ENCODE assay signal across 19 mouse cellular contexts in the genomic region with DNA sequence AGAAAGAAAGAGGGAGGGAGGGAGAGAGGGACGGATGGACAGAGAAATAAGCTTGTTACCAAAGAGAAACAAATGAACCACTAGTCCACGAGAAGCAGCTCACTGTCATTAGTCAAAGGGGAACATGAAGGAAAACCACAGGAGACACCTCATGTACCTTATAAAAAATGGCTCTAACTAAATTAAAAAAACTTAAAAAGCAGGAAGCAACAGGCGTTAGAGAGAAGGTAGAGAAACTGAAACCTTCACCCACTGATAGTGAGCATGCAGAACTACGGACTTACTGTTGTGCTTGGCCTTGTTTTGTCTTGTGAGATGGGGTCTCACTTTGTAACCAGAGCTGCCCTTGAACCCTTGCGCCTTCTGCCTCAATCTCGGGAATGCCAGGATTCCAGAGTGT.
DNase-seq lines count a peak whose midpoint lies in the region; ATAC-seq lines count a peak whose summit lies in the region.
"Had no signal": no experiment of that assay in that cellular context is flagged by ENCODE, and none has a peak within 500 bp of the region (broad histone marks: within the 10 kb centered on the region; RNA-seq: fewer than 3 reads in every experiment).

No protein-coding gene starts in this region.

- peak; percentile 33 for ATAC-seq in common myeloid progenitor, adult 5-6 weeks (replicated peaks; ENCODE audit: low read depth, poor library complexity, severe bottlenecking)
- peak; percentile 47 for ATAC-seq in neutrophil, adult 5-6 weeks (ENCODE audit: extremely low read depth, insufficient number of reproducible peaks, low FRiP score, poor library complexity, severe bottlenecking)
- ATAC-seq: forebrain, embryonic 14.5 days; forebrain, postnatal 0 days; hindbrain, embryonic 16.5 days; intestine, postnatal 0 days had no signal

- DNase-seq in induced T-regulatory cell, adult 2 months (ENCODE audit: low read depth): peak; percentile 38
- DNase-seq in layer of hippocampus, postnatal 10 days (ENCODE audit: low spot score in 2 of 2): no peak
- no peak for DNase-seq in adipocyte (ENCODE audit: low spot score)
- no peak for DNase-seq in adrenal gland, postnatal 36 days
- DNase-seq: adrenal gland, adult 2 months; adrenal gland, postnatal 14 days; cerebellum, adult 11-12 months; cerebellum, adult 8-10 months; cerebellum, postnatal 10 days; cerebellum, postnatal 36 days; forebrain, postnatal 0 days; gastrocnemius, postnatal 10 days; gastrocnemius, postnatal 36 days; heart, adult 11 months had no signal
